Mouse (Mus musculus): Measurements from ENCODE around the gene N4bp2l2.

Gene N4bp2l2

DNA sequence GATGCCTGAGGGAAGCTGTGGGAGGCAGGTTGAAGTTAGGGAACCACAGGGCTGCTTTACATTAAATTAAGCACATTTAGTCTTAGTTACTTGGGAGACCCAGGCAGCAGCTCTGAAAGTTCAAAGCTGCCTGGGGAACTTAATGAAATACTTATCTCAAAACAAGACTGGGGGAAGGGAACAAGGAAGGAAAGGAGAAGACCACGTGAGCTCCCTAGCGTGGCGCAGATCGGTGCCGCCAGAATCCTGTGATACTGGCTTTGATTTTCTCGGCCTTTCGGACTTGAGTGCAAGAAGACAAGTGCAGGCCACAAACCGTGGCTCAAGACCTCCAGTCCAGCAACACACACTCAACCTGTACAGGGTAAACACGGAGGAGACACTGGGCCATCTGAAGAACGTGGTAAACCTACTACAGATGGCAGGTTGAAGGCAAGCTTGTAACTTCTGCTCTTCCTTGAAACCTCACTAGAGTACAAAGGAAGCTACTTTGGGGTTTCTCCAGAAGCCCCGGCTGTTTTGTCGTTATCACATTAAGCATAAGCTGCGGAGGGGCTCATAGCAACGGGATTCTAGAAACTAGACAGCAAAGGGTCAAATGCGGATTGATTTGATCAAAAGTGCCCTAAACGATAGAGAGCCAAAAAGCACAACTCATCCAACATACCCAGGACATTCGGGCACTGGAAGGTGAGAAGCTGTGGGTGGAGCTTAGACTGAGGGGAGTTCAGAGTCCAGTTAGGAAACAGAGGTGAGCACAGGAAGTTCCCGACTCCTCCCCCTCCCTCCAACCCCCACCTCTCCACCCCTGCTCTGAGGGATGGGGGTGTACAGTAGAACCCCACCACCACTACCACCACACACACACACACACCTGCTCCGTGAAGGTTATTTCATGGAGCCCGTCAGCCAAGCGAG, 67.5 kb downstream of the N4bp2l2 start:
- no peak for DNase-seq (ENCODE audit: low read depth, low spot score)

- DNase-seq (ENCODE audit: low read depth, low spot score) = no peak
Observed at GRCm38 (mm10) chr5:150597088-150597487, 68.9 kb downstream of the N4bp2l2 start, which contains the start of gene N4bp2l1. Gene N4bp2l1, minus strand, starts transcription at chr5:150597188.

GRCm38 (mm10) chr5:150595366-150596016, 70.5 kb downstream of the N4bp2l2 start:
- no peak for DNase-seq (ENCODE audit: low read depth, low spot score)

GRCm38 (mm10) chr5:150594649-150595339, 71.2 kb downstream of the N4bp2l2 start:
- DNase-seq (ENCODE audit: low read depth, low spot score) = no peak

DNA sequence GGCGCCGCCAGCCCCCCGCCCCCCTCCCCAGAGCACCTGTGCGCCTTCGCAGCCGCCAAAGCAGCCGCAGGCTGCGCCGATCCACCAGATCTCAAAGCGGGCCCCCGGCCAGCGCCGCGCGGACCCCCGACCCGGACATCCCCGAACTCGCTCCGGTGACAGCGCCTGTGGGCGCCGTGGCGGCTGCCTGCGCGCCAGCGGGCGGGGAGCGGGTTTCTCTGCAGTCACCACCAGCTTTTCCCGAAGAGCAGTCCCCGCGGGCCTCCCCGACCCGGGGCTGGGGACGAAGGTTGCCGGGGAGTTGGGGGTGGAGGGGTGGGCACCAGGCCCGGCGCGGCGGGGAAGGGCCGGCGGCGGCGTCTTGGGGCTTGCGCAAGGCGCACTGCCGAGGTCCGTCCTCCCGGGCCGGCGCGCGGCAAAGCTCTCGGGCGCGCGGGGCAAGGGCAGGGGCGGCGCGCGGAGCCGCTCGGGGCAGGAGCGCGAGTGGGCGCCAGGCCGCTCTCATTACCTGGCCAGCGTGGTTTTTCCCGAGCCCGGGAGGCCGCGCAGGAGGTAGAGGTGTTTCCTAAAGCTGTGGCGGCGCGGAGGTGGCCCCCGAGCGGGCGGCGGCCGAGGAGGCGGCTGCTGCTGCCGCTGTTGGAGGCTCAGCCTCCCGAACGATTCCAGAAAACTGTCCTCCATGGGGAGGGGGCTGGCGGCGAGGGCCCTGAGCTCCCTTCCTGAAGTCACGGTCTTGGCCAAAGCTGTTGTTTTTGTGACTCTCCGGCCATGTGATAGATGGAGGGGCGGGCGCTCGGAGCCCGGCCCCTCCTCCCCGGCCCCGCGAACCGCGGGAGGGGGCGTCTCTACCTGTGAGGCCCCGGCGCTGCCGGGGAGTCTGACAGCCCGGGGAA, 72.0 kb downstream of the N4bp2l2 start:
- no peak for DNase-seq (ENCODE audit: low read depth, low spot score)

DNA sequence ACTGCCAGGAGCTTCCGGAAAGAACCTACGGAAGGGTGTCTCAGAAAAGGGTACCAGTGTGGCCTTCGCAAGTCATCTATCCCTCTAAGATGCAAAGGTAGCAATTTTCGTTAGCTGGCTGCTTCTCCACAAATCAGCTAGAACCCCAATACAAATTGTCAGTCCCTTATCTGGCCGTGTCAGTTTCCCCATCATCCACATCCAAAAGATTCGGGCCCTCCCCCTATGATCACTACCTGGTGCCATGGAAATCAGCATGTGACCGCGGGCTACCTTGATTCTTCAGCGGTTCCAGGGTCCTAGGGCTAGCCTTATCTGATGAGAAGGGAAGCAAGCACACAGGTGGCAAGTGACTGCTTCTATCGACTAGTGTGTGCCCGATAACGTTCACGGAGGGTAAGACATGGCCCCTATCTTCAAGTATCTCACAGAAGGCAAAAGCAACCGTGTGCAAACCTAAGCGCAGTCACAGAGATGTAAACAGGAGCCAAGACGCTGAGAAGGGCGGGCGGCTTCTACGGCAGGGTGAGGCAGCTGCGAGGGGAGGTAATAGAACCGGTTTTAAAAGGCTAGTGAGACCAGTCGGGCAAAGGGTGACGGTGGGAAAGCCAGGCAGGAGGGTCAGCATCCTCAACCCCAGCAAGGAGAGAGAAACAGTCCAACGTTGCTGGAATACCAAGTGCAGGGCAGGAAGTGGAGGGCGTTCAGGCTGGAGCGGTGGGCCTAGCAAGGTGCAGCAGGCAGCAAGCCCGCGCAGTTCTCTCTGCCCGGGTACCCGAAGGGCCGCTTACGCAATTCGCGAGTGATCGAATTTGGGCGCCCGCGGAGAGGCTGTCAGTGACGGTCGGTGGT, 72.9 kb downstream of the N4bp2l2 start:
- peak; percentile 19 for DNase-seq (ENCODE audit: low read depth, low spot score)

DNA sequence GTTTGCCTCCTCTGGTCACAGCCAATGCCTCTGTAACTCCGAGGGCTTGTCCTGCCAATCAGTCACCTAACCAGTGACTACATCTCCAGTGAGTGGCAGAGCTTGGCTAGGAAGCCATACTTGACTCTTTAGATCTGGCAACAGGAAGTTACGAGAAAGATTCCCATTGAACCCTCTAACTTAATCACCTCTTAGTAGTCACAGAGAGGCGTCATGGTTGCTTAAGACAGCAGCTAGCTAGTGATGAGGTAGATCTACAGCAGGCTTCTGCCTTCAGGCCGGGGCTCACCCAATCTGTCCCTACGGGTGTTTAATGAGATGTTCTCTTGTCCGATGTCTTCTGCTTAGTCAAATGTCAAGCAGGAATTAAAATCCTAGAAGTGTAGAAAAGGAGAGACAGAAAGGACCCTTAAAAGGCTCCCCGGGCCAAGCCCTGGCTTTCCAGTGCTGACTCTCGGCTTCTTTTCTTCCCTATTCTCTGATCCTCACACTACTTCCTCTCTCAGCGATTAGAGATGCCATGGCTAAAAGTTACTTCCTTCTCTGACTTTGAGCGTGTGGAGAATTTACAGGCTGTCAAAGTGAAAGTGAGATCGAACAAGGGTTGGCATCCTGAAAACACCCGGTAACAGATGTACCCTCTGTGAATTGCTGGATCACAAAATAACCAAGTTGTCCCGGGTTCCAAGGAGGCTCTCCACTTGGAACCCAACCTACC, 73.6 kb downstream of the N4bp2l2 start:
- no peak for DNase-seq (ENCODE audit: low read depth, low spot score)

DNA sequence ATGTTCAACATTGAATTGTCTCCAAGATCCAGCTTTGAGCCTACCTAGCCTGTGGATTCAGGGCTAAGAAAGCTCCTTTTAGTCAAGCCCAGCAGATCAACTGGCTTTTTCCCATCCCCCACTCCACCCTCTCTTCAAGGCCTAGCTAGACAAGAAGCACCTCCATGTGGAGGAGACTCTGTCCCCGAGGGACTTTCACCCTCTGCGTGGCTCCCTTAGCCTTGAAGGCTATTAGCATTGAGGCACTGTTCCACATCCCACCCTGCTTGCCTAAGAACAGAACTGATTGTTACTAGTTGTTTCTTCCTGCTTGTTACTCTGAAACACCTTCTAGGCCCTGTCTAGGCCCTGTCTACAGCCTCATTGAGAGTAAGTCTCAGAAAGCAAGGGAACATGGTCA, 76.0 kb downstream of the N4bp2l2 start:
- no peak for DNase-seq (ENCODE audit: low read depth, low spot score)

DNA sequence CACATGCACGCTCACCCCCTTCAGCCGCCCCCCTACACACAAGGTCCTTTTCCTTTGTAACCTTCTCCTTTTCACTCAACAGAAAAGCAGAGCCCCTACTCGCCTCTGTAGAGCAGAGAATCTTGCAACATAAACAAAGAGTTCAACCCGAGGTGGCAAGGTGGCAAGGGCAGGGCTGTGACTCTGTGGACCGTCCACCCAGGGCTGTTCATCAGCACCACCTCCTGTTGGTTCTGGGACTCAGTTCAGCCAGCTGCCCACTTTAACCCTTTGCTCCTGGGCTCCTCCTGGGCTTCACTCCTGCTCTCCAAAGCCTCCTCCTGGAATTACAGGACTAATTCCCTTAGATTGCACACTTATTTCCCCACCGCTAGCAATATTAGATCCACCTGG, 81.7 kb downstream of the N4bp2l2 start:
- DNase-seq (ENCODE audit: low read depth, low spot score) = no peak

- DNase-seq (ENCODE audit: low read depth, low spot score) = no peak
Observed at GRCm38 (mm10) chr5:150583622-150584336, 82.2 kb downstream of the N4bp2l2 start.

DNA sequence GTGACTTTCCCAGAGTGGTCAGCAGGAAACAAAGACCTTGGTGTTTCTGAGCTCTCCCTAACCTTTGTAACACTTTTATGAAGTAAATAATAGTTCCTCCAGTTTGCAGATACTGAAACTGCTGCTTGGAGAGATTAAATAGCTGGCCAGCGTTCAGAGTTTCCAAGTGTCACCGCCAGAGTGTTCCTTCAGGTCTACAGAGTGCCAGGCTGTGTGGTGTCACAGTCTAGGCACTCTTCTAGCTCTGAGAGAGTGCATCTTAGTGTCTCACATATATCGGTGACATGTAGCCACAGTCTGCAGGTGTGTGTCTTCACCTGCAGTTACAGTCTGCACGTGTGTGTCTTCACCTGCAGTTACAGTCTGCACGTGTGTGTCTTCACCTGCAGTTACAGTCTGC, 82.8 kb downstream of the N4bp2l2 start:
- no peak for DNase-seq (ENCODE audit: low read depth, low spot score)

GRCm38 (mm10) chr5:150581180-150581579, 84.8 kb downstream of the N4bp2l2 start:
- no peak for DNase-seq (ENCODE audit: low read depth, low spot score)

DNA sequence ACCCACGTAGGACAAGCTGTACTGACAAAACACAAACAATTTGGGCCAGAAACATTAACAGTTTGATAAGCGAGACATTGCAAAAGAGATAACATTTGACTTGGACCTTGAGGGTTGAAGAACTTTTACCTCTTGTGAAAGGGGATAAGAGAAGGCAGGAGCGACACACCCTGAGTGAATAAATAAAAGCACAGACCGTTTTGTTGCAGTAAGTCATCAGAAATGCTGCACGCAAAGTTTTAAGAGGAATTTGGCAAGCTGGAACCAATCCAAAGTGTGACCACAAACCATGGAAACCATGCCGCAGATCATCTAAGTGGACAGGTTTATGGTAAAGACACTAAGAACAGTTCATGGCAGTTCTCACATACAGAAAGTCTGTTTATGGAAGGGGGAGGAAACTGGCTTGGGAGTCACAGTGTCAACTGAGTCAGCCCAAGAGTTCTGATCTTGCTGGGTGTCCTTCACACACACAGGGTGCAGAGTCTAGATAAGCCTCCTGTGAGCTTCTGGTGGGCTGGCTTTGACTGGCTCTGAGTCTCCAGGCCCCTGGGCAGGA, 87.3 kb downstream of the N4bp2l2 start:
- DNase-seq (ENCODE audit: low read depth, low spot score) = no peak

GRCm38 (mm10) chr5:150576832-150577231, 89.2 kb downstream of the N4bp2l2 start:
- DNase-seq (ENCODE audit: low read depth, low spot score) = no peak

GRCm38 (mm10) chr5:150574885-150575284, 91.1 kb downstream of the N4bp2l2 start:
- DNase-seq (ENCODE audit: low read depth, low spot score) = no peak

- no peak for DNase-seq (ENCODE audit: low read depth, low spot score)
Observed at GRCm38 (mm10) chr5:150574403-150574802, 91.6 kb downstream of the N4bp2l2 start.

GRCm38 (mm10) chr5:150570496-150571219, 95.3 kb downstream of the N4bp2l2 start:
- no peak for DNase-seq (ENCODE audit: low read depth, low spot score)

DNA sequence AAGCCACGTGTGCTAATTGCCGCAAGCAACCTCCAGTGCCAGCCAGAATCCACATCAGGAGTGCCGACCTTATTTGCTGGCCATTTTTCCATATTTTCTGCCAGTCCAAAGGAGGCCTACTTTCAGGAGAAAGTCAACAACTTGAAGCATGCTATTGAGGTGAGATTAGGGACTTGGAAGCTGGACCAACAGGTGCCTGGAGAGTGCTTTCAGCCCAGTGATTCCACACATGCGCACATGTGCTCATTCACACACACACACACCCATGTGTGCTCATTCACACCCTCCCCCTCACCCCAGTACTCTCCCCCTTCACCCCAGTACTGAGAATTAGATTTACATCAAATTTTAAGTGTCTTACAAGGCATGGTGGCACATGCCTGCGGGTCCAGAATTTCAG, 99.0 kb downstream of the N4bp2l2 start:
- no peak for DNase-seq (ENCODE audit: low read depth, low spot score)
